Mouse (Mus musculus) heart, adult 18-20 months (tissue): ENCODE results near the gene Fmnl2. TPM values are rescaled to one million over a fixed set of nuclear protein-coding genes. Genes with fewer than 3 reads are reported as not detected.

Experiments
- DNase-seq, 2 experiments: peaks; one replicate each; pipeline ENCODE4 v3.0.0; 2021 to 2022; ENCODE audit warnings: mixed read lengths in 1 of 2
- total RNA-seq, 2 experiments: library from RNA; stranded (reverse); gene quantifications; 2 replicates each; pipeline ENCODE4 v1.2.3; 2021

The Fmnl2 gene
- total RNA-seq, 2 experiments from 2014 or later: 5.8 to 6.7 TPM

GRCm38 (mm10) chr2:52957771-52958534, 100.3 kb downstream of the Fmnl2 start:
- DNase-seq: no peak

GRCm38 (mm10) chr2:52958535-52959290, 101.1 kb downstream of the Fmnl2 start:
- DNase-seq: peak; percentile 74 to 82

- no peak for DNase-seq
Measured at GRCm38 (mm10) chr2:52959291-52959621, 101.6 kb downstream of the Fmnl2 start.

- no peak for DNase-seq
Measured at GRCm38 (mm10) chr2:52959982-52960381, 102.3 kb downstream of the Fmnl2 start.

- DNase-seq: peak in 1 of 2 experiments; percentile 49
Measured at GRCm38 (mm10) chr2:52960697-52961096, 103.0 kb downstream of the Fmnl2 start.

GRCm38 (mm10) chr2:52963439-52963838, 105.8 kb downstream of the Fmnl2 start:
- DNase-seq: no peak

- DNase-seq: no peak
Measured at GRCm38 (mm10) chr2:52964386-52964928, 106.8 kb downstream of the Fmnl2 start.

GRCm38 (mm10) chr2:52966227-52966626, 108.6 kb downstream of the Fmnl2 start:
- no peak for DNase-seq

GRCm38 (mm10) chr2:52966820-52967460, 109.3 kb downstream of the Fmnl2 start:
- no peak for DNase-seq

GRCm38 (mm10) chr2:52967461-52967823, 109.8 kb downstream of the Fmnl2 start:
- no peak for DNase-seq

GRCm38 (mm10) chr2:52968884-52969283, 111.2 kb downstream of the Fmnl2 start:
- no peak for DNase-seq

GRCm38 (mm10) chr2:52974056-52974455, 116.4 kb downstream of the Fmnl2 start:
- no peak for DNase-seq

GRCm38 (mm10) chr2:52974776-52975175, 117.1 kb downstream of the Fmnl2 start:
- no peak for DNase-seq

GRCm38 (mm10) chr2:52977921-52978675, 120.4 kb downstream of the Fmnl2 start:
- no peak for DNase-seq

GRCm38 (mm10) chr2:52978796-52979195, 121.1 kb downstream of the Fmnl2 start:
- DNase-seq: no peak

- DNase-seq: peak in 1 of 2 experiments; percentile 37
Measured at GRCm38 (mm10) chr2:52979280-52979763, 121.7 kb downstream of the Fmnl2 start.

GRCm38 (mm10) chr2:52981126-52981525, 123.5 kb downstream of the Fmnl2 start:
- DNase-seq: no peak

- DNase-seq: no peak
Measured at GRCm38 (mm10) chr2:52981595-52981994, 123.9 kb downstream of the Fmnl2 start.

- DNase-seq: no peak
Measured at GRCm38 (mm10) chr2:52982502-52982901, 124.8 kb downstream of the Fmnl2 start.

- no peak for DNase-seq
Measured at GRCm38 (mm10) chr2:52984556-52984955, 126.9 kb downstream of the Fmnl2 start.

- peak; percentile 50 to 61 for DNase-seq
Measured at GRCm38 (mm10) chr2:52985167-52985566, 127.5 kb downstream of the Fmnl2 start.

GRCm38 (mm10) chr2:52986354-52986753, 128.7 kb downstream of the Fmnl2 start:
- DNase-seq: no peak
